Comparison of ENCODE assay signal across 27 mouse cellular contexts in the genomic region with DNA sequence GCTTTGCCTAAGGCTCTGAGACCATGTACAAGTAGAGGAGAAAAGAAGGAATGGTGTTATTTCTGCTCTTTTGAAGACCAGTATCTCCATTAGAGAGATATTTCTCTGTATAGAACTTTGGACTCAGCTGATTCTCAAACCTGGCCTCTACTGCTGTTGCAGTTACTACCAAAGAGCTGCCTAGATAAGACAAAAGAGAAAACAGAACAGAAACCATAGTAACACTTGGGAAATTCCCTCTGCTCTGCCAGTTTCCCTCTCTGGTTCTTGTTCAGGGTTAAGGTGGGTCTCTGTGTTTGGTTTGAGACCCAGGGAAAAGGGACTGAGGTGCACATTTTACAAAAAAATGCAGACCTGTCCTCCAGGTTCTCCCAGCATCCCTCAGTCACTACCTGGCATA. TPM values are rescaled to one million over a fixed set of nuclear protein-coding genes. Genes with fewer than 3 reads are reported as not detected.
DNase-seq lines count a peak whose midpoint lies in the region; ATAC-seq and TF ChIP-seq lines count a peak whose summit lies in the region.
"Had no signal": no experiment of that assay in that cellular context is flagged by ENCODE, and none has a peak within 500 bp of the region (broad histone marks: within the 10 kb centered on the region; RNA-seq: fewer than 3 reads in every experiment).

No protein-coding gene starts in this region.

- H3K27me3 ChIP-seq in intestine, embryonic 16.5 days (replicated peaks; ENCODE audit: control insufficient read depth, insufficient read depth, low read length): no peaks in the 10 kb centered on the region
- no peaks in the 10 kb centered on the region for H3K27me3 ChIP-seq in intestine, embryonic 15.5 days (replicated peaks)
- no peaks in the 10 kb centered on the region for H3K27me3 ChIP-seq in CH12.LX (replicated peaks)
- no peaks in the 10 kb centered on the region for H3K27me3 ChIP-seq in splenic B cell, adult 2 months (ENCODE audit: control insufficient read depth, insufficient read depth, low read length, poor library complexity, severe bottlenecking)
- H3K27me3 ChIP-seq in midbrain, embryonic 10.5 days (ENCODE audit: low read depth, poor library complexity, severe bottlenecking): no peaks in the 10 kb centered on the region
- H3K27me3 ChIP-seq: embryonic facial prominence, embryonic 13.5 days; embryonic facial prominence, embryonic 15.5 days; forebrain, embryonic 12.5 days had no signal

- H3K4me3 ChIP-seq in intestine, embryonic 16.5 days (ENCODE audit: low read length): no peak overlapping the region
- H3K4me3 ChIP-seq in intestine, embryonic 15.5 days (replicated peaks): no peak overlapping the region
- no peak overlapping the region for H3K4me3 ChIP-seq in CH12.LX (replicated peaks in 1 of 3; ENCODE audit: low read depth in 2 of 3, low read length in 2 of 3, poor library complexity in 1 of 3)
- H3K4me3 ChIP-seq in midbrain, embryonic 10.5 days: no peak overlapping the region
- H3K4me3 ChIP-seq: embryonic facial prominence, embryonic 13.5 days; embryonic facial prominence, embryonic 15.5 days; erythroblast, embryonic 14.5 days; forebrain, embryonic 10.5 days; forebrain, embryonic 12.5 days had no signal

- peak; percentile 79 for DNase-seq in CH12.LX (ENCODE audit: extremely low read depth)
- peak; percentile 7 for DNase-seq in splenic B cell, adult 2 months (ENCODE audit: low read depth, low spot score)
- DNase-seq in midbrain, embryonic 10.5 days (ENCODE audit: low spot score): no peak
- DNase-seq in layer of hippocampus, adult 8-10 months (ENCODE audit: low spot score in 2 of 2): no peak
- DNase-seq: adrenal gland, adult 2 months; adrenal gland, postnatal 10 days; adrenal gland, postnatal 25 days; B cell, adult 2 months; cerebellum, adult 11 months; cerebellum, adult 18-20 months; cerebellum, adult 8-10 months; cerebellum, adult 9-11 months; cerebellum, postnatal 14 days; cerebellum, postnatal 36 days; embryo, embryonic 11 days had no signal

- H3K79me2 ChIP-seq in CH12.LX (replicated peaks; ENCODE audit: control insufficient read depth, extremely low read depth, insufficient read depth, poor library complexity, severe bottlenecking): no peaks in the 10 kb centered on the region

- no peak overlapping the region for H3K27ac ChIP-seq in intestine, embryonic 16.5 days (ENCODE audit: low read length)
- no peak overlapping the region for H3K27ac ChIP-seq in intestine, embryonic 15.5 days
- H3K27ac ChIP-seq in CH12.LX (ENCODE audit: insufficient read depth, low read depth): no peak overlapping the region
- no peak overlapping the region for H3K27ac ChIP-seq in midbrain, embryonic 10.5 days (replicated peaks)
- H3K27ac ChIP-seq: embryonic facial prominence, embryonic 13.5 days; embryonic facial prominence, embryonic 15.5 days; forebrain, embryonic 10.5 days; forebrain, embryonic 12.5 days had no signal

- no peak for TF ChIP-seq POLR2A in CH12.LX (IDR thresholded peaks at IDR 0.05; ENCODE audit: low read depth, low read length)

- dilution Hi-C loops in CH12.LX (cut with MboI; ENCODE audit: extremely low pct_ligation_motif_present, extremely low pct_unique_long_range_greater_than_20kb, low sequenced_read_pairs): no loop called here

- no peak overlapping the region for H3K4me2 ChIP-seq in intestine, embryonic 16.5 days (ENCODE audit: low read depth, low read length)
- H3K4me2 ChIP-seq in intestine, embryonic 15.5 days (replicated peaks): no peak overlapping the region
- peak overlapping the region; percentile 51 for H3K4me2 ChIP-seq in CH12.LX (ENCODE audit: insufficient read depth, low read depth, poor library complexity, severe bottlenecking)
- H3K4me2 ChIP-seq: embryonic facial prominence, embryonic 13.5 days; embryonic facial prominence, embryonic 15.5 days; forebrain, embryonic 12.5 days had no signal

- no peak for TF ChIP-seq CTCF in CH12.LX (conservative IDR thresholded peaks at IDR 0.05 in 1 of 2, IDR thresholded peaks at IDR 0.05 in 1 of 2; ENCODE audit: low read depth in 2 of 2, low read length in 2 of 2)

- ATAC-seq in intestine, embryonic 16.5 days: peak; percentile 65
- no peak; the same call in 1 of the 2 replicates for ATAC-seq in intestine, embryonic 15.5 days
- ATAC-seq: CD4-positive, CD25-positive, alpha-beta regulatory T cell, adult 4 months; forebrain, embryonic 14.5 days; forebrain, embryonic 16.5 days had no signal

- no peaks in the 10 kb centered on the region for H3K9me3 ChIP-seq in intestine, embryonic 16.5 days (ENCODE audit: control insufficient read depth, low read length)
- no peaks in the 10 kb centered on the region for H3K9me3 ChIP-seq in intestine, embryonic 15.5 days
- no peaks in the 10 kb centered on the region for H3K9me3 ChIP-seq in CH12.LX (replicated peaks; ENCODE audit: low read length)
- no peaks in the 10 kb centered on the region for H3K9me3 ChIP-seq in midbrain, embryonic 10.5 days (replicated peaks)
- H3K9me3 ChIP-seq: embryonic facial prominence, embryonic 13.5 days; embryonic facial prominence, embryonic 15.5 days; forebrain, embryonic 10.5 days; forebrain, embryonic 12.5 days had no signal

- no peak; the same call in none of the 2 replicates for TF ChIP-seq RAD21 in CH12.LX (IDR thresholded peaks at IDR 0.05; ENCODE audit: low read depth, low read length)

- in situ Hi-C loops in CH12.LX (cut with MboI; ENCODE audit: low pct_ligation_motif_present, low pct_unique_long_range_greater_than_20kb, low sequenced_read_pairs): no loop called here

- no peak overlapping the region for H3K9ac ChIP-seq in intestine, embryonic 16.5 days (ENCODE audit: low read depth, low read length)
- no peak overlapping the region for H3K9ac ChIP-seq in intestine, embryonic 15.5 days
- no peak overlapping the region for H3K9ac ChIP-seq in CH12.LX (ENCODE audit: insufficient read depth, low read depth)
- H3K9ac ChIP-seq: embryonic facial prominence, embryonic 13.5 days; embryonic facial prominence, embryonic 15.5 days; forebrain, embryonic 12.5 days had no signal

- H3K4me1 ChIP-seq in intestine, embryonic 16.5 days (ENCODE audit: control insufficient read depth, insufficient read depth, low read length): peaks cover 5% of the 10 kb centered on the region; the same call in 1 of the 2 replicates
- no peaks in the 10 kb centered on the region for H3K4me1 ChIP-seq in intestine, embryonic 15.5 days (replicated peaks)
- peaks cover 2 to 10% of the 10 kb centered on the region in 2 experiments; a peak in 2 of 4 replicates for H3K4me1 ChIP-seq in CH12.LX (ENCODE audit: control insufficient read depth in 1 of 2, insufficient read depth in 2 of 2)
- peaks cover 31% of the 10 kb centered on the region for H3K4me1 ChIP-seq in midbrain, embryonic 10.5 days

- H3K36me3 ChIP-seq in intestine, embryonic 16.5 days (ENCODE audit: control insufficient read depth, insufficient read depth, low read length): no peaks in the 10 kb centered on the region
- no peaks in the 10 kb centered on the region for H3K36me3 ChIP-seq in intestine, embryonic 15.5 days
- no peaks in the 10 kb centered on the region for H3K36me3 ChIP-seq in CH12.LX (replicated peaks in 1 of 2; ENCODE audit: control insufficient read depth in 1 of 2, insufficient read depth in 1 of 2, low read length in 1 of 2)
- H3K36me3 ChIP-seq in splenic B cell, adult 2 months (ENCODE audit: control insufficient read depth, insufficient read depth, low read length, poor library complexity, severe bottlenecking): no peaks in the 10 kb centered on the region
- H3K36me3 ChIP-seq in midbrain, embryonic 10.5 days: no peaks in the 10 kb centered on the region
- H3K36me3 ChIP-seq: embryonic facial prominence, embryonic 13.5 days; embryonic facial prominence, embryonic 15.5 days; forebrain, embryonic 10.5 days; forebrain, embryonic 12.5 days had no signal

- peak; percentile 93 for TF ChIP-seq EP300 in CH12.LX (IDR thresholded peaks at IDR 0.05; ENCODE audit: low read length)

TF ChIP-seq in CH12.LX, 34 proteins besides CTCF, POLR2A, EP300 and RAD21:
- TF ChIP-seq MAZ (IDR thresholded peaks at IDR 0.05; ENCODE audit: low read depth, low read length) (no peak), E2F4 (IDR thresholded peaks at IDR 0.05; ENCODE audit: insufficient replicate concordance, low read depth, low read length) (no peak), SIN3A (IDR thresholded peaks at IDR 0.05; ENCODE audit: low read length) (no peak), MXI1 (IDR thresholded peaks at IDR 0.05; ENCODE audit: low read depth, low read length) (no peak), ZMIZ1 (IDR thresholded peaks at IDR 0.05; ENCODE audit: low read depth, low read length) (no peak), MAX (IDR thresholded peaks at IDR 0.05; ENCODE audit: low read length) (no peak), MEF2A (IDR thresholded peaks at IDR 0.05; ENCODE audit: borderline replicate concordance, low read depth, low read length) (0 out of 2 replicates have a peak, but pooled peaks have one; percentile 29), SMC3 (IDR thresholded peaks at IDR 0.05; ENCODE audit: low read depth, low read length) (no peak), POLR2AphosphoS2 (IDR thresholded peaks at IDR 0.05; ENCODE audit: low read depth, low read length) (no peak), MAFK (IDR thresholded peaks at IDR 0.05; ENCODE audit: insufficient replicate concordance, low read length) (no peak), IRF4 (IDR thresholded peaks at IDR 0.05; ENCODE audit: low read depth, low read length) (peak; percentile 90), UBTF (IDR thresholded peaks at IDR 0.05; ENCODE audit: low read depth, low read length) (no peak), TCF12 (IDR thresholded peaks at IDR 0.05; ENCODE audit: low read depth, low read length) (no peak), CHD1 (IDR thresholded peaks at IDR 0.05; ENCODE audit: low read depth, low read length) (no peak), ETS1 (conservative IDR thresholded peaks at IDR 0.05; ENCODE audit: low read depth, low read length) (no peak), ZNF384 (IDR thresholded peaks at IDR 0.05; ENCODE audit: low read depth, low read length) (peak; percentile 37; the same call in 1 of the 2 replicates), ELF1 (IDR thresholded peaks at IDR 0.05; ENCODE audit: low read depth, low read length) (no peak), JUN (IDR thresholded peaks at IDR 0.05; ENCODE audit: insufficient read depth, low read depth, low read length) (no peak), GABPA (IDR thresholded peaks at IDR 0.05; ENCODE audit: insufficient replicate concordance, low read depth, low read length) (no peak)
TF ChIP-seq in CH12.LX: peak in this region for 3.

RNA-seq across cellular contexts. Expression of a gene that starts 58.3 kb away (rescaled TPM):
- 1.2 and 1.3 TPM in 2 replicates for polyA plus RNA-seq in intestine, embryonic 16.5 days (2015; fragmentation: Nextera tagmentation; extraction: Ambion mirVana)
- polyA plus RNA-seq in intestine, embryonic 15.5 days (2015; fragmentation: Nextera tagmentation; extraction: Ambion mirVana): 1.2 and 1.5 TPM in 2 replicates
- total RNA-seq in CH12.LX (2012; rRNA removed) (0.08 TPM in 2 replicates), CH12.LX (2014; rRNA removed) (0.12 TPM in 1 of 2 replicates, not detected in the other)
- not detected in 2 replicates for polyA plus RNA-seq in CH12.LX (2012; ENCODE audit: insufficient read length, low read depth)
- 5.1 and 7.0 TPM in 2 replicates for polyA plus RNA-seq in midbrain, embryonic 10.5 days (2016; fragmentation: Nextera tagmentation; extraction: Ambion mirVana)
- 10 to 100 TPM; 12.7 to 19.7 (median 15.4) TPM for total RNA-seq in layer of hippocampus, adult 8-10 months (2022)
- total RNA-seq: common myeloid progenitor, adult 5-6 weeks; MEL had no signal
- polyA plus RNA-seq: CD4-positive, CD25-positive, alpha-beta regulatory T cell, adult 4 months; erythroblast, embryonic 14.5 days had no signal

Comparison
In these comparisons a context has a peak if more than half of its experiments do, and no peak if none do; other contexts are left out.
1. DNase-seq: peak in CH12.LX (single experiment) and splenic B cell, adult 2 months (single experiment); none in midbrain, embryonic 10.5 days (single experiment) and layer of hippocampus, adult 8-10 months (0 of 2).